Mouse (Mus musculus): ENCODE measurements around the gene Bbc3. TPM values are rescaled to one million over a fixed set of nuclear protein-coding genes. Genes with fewer than 3 reads are reported as not detected.

Gene Bbc3
- polyA plus RNA-seq, 1 experiment from 2014 or later = 3.7 TPM

DNA sequence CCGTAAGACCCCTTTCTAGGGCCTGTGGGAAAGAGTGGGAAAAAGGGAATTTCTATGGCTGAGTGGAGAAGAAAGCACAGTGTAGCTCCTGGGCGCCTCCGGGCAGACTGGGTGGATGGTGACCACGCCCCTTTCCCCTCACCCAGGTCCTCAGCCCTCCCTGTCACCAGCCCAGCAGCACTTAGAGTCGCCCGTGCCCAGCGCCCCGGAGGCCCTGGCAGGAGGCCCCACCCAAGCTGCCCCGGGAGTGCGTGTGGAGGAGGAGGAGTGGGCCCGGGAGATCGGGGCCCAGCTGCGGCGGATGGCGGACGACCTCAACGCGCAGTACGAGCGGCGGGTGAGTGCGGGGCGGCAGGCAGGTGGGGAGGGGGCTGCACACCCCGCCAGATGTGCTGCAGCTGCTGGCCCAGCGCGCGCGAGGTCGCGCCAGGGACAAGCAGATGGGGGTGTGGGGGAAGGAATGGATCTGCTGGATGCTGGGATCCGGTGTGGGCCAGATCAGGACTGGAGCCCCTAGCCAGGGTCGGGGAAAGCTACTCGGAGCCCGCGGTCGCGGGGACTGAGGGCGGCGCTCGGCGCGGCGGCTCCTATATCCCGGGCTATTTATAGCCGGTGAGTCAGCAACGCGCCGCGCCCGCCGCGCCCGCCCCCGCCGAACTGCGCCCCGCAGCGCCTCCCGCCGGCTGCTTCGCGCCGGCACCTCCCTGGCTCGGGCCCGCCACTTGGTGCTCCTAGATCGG, 5.5 kb downstream of the Bbc3 start:
- TF ChIP-seq EP300 (IDR thresholded peaks at IDR 0.05; ENCODE audit: low read depth) = no peak
- TF ChIP-seq CTCF (IDR thresholded peaks at IDR 0.05; ENCODE audit: low read depth) = no peak; the same call in 1 of the 2 replicates
- peak; percentile 60 for ATAC-seq

DNA sequence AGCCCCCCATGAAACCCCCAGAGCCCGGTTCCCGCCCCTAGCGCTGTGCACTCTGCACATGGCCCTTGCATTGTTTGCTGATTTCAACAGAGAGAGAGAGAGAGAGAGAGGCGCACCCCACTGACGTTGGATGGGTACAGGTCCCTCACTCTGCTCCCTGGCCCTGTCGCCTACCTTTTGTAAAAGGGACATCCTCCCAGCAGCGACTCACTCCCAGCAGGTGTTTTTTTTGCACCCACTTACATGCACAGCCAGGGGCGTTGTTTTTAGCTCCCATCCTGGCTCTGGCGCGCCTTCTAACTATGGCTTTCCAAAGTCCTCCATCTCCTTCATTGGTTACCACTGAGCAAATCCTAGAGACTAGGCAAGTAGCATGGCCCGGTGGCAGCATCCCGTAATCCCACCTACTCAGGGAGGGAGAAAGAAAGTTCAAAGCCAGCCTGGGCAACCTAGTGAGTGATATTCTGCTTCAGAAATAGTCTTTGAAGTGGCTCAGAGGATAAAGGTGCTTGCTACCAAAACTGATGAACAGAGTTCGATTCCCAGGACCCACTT, 6.1 kb downstream of the Bbc3 start:
- TF ChIP-seq CTCF (IDR thresholded peaks at IDR 0.05; ENCODE audit: low read depth) (peak; percentile 38; the same call in 1 of the 2 replicates), EP300 (IDR thresholded peaks at IDR 0.05; ENCODE audit: low read depth) (no peak)
- Histone ChIP-seq H3K4me2 (ENCODE audit: low read depth, low read length) (peak overlapping the region; percentile 100), H3K9ac (replicated peaks) (peak overlapping the region; percentile 95), H3K4me1 (ENCODE audit: insufficient read depth) (peaks cover 34% of the 10 kb centered on the region), H3K4me3 (ENCODE audit: low read depth, low read length) (peak overlapping the region; percentile 81), H3K27me3 (ENCODE audit: insufficient read depth, low read length) (peaks cover 2% of the 10 kb centered on the region; the same call in 1 of the 2 replicates), H3K9me3 (ENCODE audit: low read length) (no peaks in the 10 kb centered on the region), H3K27ac (ENCODE audit: low read depth) (peak overlapping the region; percentile 99), H3K36me3 (replicated peaks; ENCODE audit: insufficient read depth, low read length) (peaks cover 16% of the 10 kb centered on the region)
- ATAC-seq = peak; percentile 40
- DNase-seq = no peak
- 25% methylated on average over 12 of the region's 13 CpGs for WGBS (ENCODE audit: insufficient replicate concordance)

More for the DNA sequence above, 5.5 kb downstream of the Bbc3 start:
- peak overlapping the region; percentile 95 for H3K9ac ChIP-seq (replicated peaks)
- DNase-seq = peak; percentile 89
- H3K9me3 ChIP-seq (ENCODE audit: low read length) = no peaks in the 10 kb centered on the region
- peak overlapping the region; percentile 81 for H3K4me3 ChIP-seq (ENCODE audit: low read depth, low read length)
- H3K27me3 ChIP-seq (ENCODE audit: insufficient read depth, low read length) = peaks cover 2% of the 10 kb centered on the region; the same call in 1 of the 2 replicates
- peaks cover 41% of the 10 kb centered on the region for H3K4me1 ChIP-seq (ENCODE audit: insufficient read depth)
- H3K36me3 ChIP-seq (replicated peaks; ENCODE audit: insufficient read depth, low read length) = peaks cover 16% of the 10 kb centered on the region
- WGBS (ENCODE audit: insufficient replicate concordance) = 5% methylated on average over 55 of the region's 66 CpGs
- peak overlapping the region; percentile 99 for H3K27ac ChIP-seq (ENCODE audit: low read depth)
- H3K4me2 ChIP-seq (ENCODE audit: low read depth, low read length) = peak overlapping the region; percentile 100

- 45% methylated on average over 4 of the region's 4 CpGs for WGBS (ENCODE audit: insufficient replicate concordance)
Observed at GRCm38 (mm10) chr7:16315222-16315759, 7.1 kb downstream of the Bbc3 start.

GRCm38 (mm10) chr7:16317094-16317493, 8.9 kb downstream of the Bbc3 start:
- no peak overlapping the region for H3K4me3 ChIP-seq (ENCODE audit: low read depth, low read length)
- H3K36me3 ChIP-seq (replicated peaks; ENCODE audit: insufficient read depth, low read length) = peaks cover 16% of the 10 kb centered on the region
- no peak for ATAC-seq
- H3K4me1 ChIP-seq (ENCODE audit: insufficient read depth) = peaks cover 24% of the 10 kb centered on the region
- WGBS (ENCODE audit: insufficient replicate concordance) = 92% methylated on average over 14 of the region's 14 CpGs
- TF ChIP-seq EP300 (IDR thresholded peaks at IDR 0.05; ENCODE audit: low read depth) (no peak), CTCF (IDR thresholded peaks at IDR 0.05; ENCODE audit: low read depth) (no peak)
- H3K27me3 ChIP-seq (ENCODE audit: insufficient read depth, low read length) = no peaks in the 10 kb centered on the region
- no peak overlapping the region for H3K4me2 ChIP-seq (ENCODE audit: low read depth, low read length)
- no peak overlapping the region for H3K9ac ChIP-seq (replicated peaks)
- H3K9me3 ChIP-seq (ENCODE audit: low read length) = no peaks in the 10 kb centered on the region
- DNase-seq = no peak
- H3K27ac ChIP-seq (ENCODE audit: low read depth) = no peak overlapping the region

More at GRCm38 (mm10) chr7:16315222-16315759, 7.1 kb downstream of the Bbc3 start:
- Histone ChIP-seq H3K27ac (ENCODE audit: low read depth) (peak overlapping the region; percentile 99), H3K9me3 (ENCODE audit: low read length) (no peaks in the 10 kb centered on the region), H3K4me2 (ENCODE audit: low read depth, low read length) (no peak overlapping the region), H3K4me3 (ENCODE audit: low read depth, low read length) (no peak overlapping the region), H3K36me3 (replicated peaks; ENCODE audit: insufficient read depth, low read length) (peaks cover 16% of the 10 kb centered on the region), H3K27me3 (ENCODE audit: insufficient read depth, low read length) (peaks cover 2% of the 10 kb centered on the region; the same call in 1 of the 2 replicates), H3K4me1 (ENCODE audit: insufficient read depth) (peaks cover 34% of the 10 kb centered on the region), H3K9ac (replicated peaks) (no peak overlapping the region)
- DNase-seq = no peak
- TF ChIP-seq EP300 (IDR thresholded peaks at IDR 0.05; ENCODE audit: low read depth) (no peak), CTCF (IDR thresholded peaks at IDR 0.05; ENCODE audit: low read depth) (no peak)
- no peak for ATAC-seq

GRCm38 (mm10) chr7:16319216-16319615, 11.0 kb downstream of the Bbc3 start:
- no peak overlapping the region for H3K27ac ChIP-seq (ENCODE audit: low read depth)
- no peaks in the 10 kb centered on the region for H3K9me3 ChIP-seq (ENCODE audit: low read length)
- H3K36me3 ChIP-seq (replicated peaks; ENCODE audit: insufficient read depth, low read length) = peaks cover 16% of the 10 kb centered on the region
- WGBS (ENCODE audit: insufficient replicate concordance) = 85% methylated on average over 4 of the region's 4 CpGs
- TF ChIP-seq CTCF (IDR thresholded peaks at IDR 0.05; ENCODE audit: low read depth) (no peak), EP300 (IDR thresholded peaks at IDR 0.05; ENCODE audit: low read depth) (no peak)
- peaks cover 6% of the 10 kb centered on the region for H3K4me1 ChIP-seq (ENCODE audit: insufficient read depth)
- ATAC-seq (no peak), DNase-seq (no peak)
- no peak overlapping the region for H3K4me2 ChIP-seq (ENCODE audit: low read depth, low read length)
- no peak overlapping the region for H3K9ac ChIP-seq (replicated peaks)
- H3K27me3 ChIP-seq (ENCODE audit: insufficient read depth, low read length) = no peaks in the 10 kb centered on the region
- H3K4me3 ChIP-seq (ENCODE audit: low read depth, low read length) = no peak overlapping the region

DNA sequence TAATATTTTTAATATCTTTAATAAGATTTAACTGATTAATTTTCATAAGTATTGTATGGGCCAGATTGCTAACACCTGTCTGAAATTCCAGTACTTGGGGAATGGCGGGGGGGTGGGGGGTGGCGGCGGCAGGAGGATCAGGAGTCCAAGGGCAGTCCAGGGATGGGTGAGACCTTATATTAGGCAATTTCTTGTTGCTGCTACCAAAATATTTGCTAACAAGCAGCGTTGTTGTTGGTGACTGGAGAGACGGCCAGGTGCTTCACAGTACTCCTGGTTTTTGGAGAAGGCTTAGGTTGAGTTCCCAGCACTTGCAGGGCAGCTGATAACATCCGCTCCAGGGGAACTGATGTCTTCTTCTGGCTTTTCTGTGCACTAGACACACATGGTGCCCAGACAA, 12.3 kb downstream of the Bbc3 start:
- peak; percentile 77 for ATAC-seq
- DNase-seq = peak; percentile 34

More for the DNA sequence above, 12.3 kb downstream of the Bbc3 start:
- peak overlapping the region; percentile 46; the same call in 1 of the 2 replicates for H3K27ac ChIP-seq (ENCODE audit: low read depth)
- no peak overlapping the region for H3K4me3 ChIP-seq (ENCODE audit: low read depth, low read length)
- peaks cover 3% of the 10 kb centered on the region for H3K4me1 ChIP-seq (ENCODE audit: insufficient read depth)
- TF ChIP-seq EP300 (IDR thresholded peaks at IDR 0.05; ENCODE audit: low read depth) (no peak), CTCF (IDR thresholded peaks at IDR 0.05; ENCODE audit: low read depth) (no peak)
- no peak overlapping the region for H3K9ac ChIP-seq (replicated peaks)
- H3K27me3 ChIP-seq (ENCODE audit: insufficient read depth, low read length) = no peaks in the 10 kb centered on the region
- 75% methylated on average over 6 of the region's 6 CpGs for WGBS (ENCODE audit: insufficient replicate concordance)
- H3K4me2 ChIP-seq (ENCODE audit: low read depth, low read length) = no peak overlapping the region
- no peaks in the 10 kb centered on the region for H3K9me3 ChIP-seq (ENCODE audit: low read length)
- peaks cover 16% of the 10 kb centered on the region for H3K36me3 ChIP-seq (replicated peaks; ENCODE audit: insufficient read depth, low read length)
